Mouse (Mus musculus) midbrain, embryonic 15.5 days (tissue): ENCODE results near the gene H2-Q6. TPM values are rescaled to one million over a fixed set of nuclear protein-coding genes. Genes with fewer than 3 reads are reported as not detected.

ENCODE experiments used
- polyA plus RNA-seq: library from polyadenylated mRNA; unstranded; fragments of >200 nt; fragmentation: Nextera tagmentation; extraction: Ambion mirVana; gene quantifications from 2 replicates; pipeline ENCODE4 v1.2.1, GENCODE M21; 2015

The H2-Q6 gene
- polyA plus RNA-seq, 1 experiment from 2014 or later: 0.89 TPM

Other genes with a start within 250 kb of the H2-Q6 start
- gene Aif1, start 248.8 kb upstream of the H2-Q6 start, polyA plus RNA-seq: 7.3 and 8.2 TPM in 2 replicates
- gene Lst1, start 236.4 kb upstream of the H2-Q6 start, polyA plus RNA-seq: 7.6 and 9.2 TPM in 2 replicates
- gene Ltb, start 230.4 kb upstream of the H2-Q6 start, polyA plus RNA-seq: 0.58 and 0.78 TPM in 2 replicates
- gene Tnf, start 222.8 kb upstream of the H2-Q6 start, polyA plus RNA-seq: not detected in 2 replicates
- 0.32 and 0.69 TPM in 2 replicates for gene Lta, start 219.5 kb upstream of the H2-Q6 start, polyA plus RNA-seq
- gene Gm16181, start 204.0 kb upstream of the H2-Q6 start, polyA plus RNA-seq: 1.6 TPM in 1 of 2 replicates, not detected in the other
- gene Atp6v1g2, start 191.2 kb upstream of the H2-Q6 start, polyA plus RNA-seq: 94.4 and 100 TPM in 2 replicates
- gene Nfkbil1, start 189.1 kb upstream of the H2-Q6 start, polyA plus RNA-seq: 11.7 and 11.8 TPM in 2 replicates
- gene Ddx39b, start 183.1 kb upstream of the H2-Q6 start, polyA plus RNA-seq: 379 and 391 TPM in 2 replicates
- gene H2-D1, start 162.1 kb upstream of the H2-Q6 start, polyA plus RNA-seq: 93.4 and 105 TPM in 2 replicates
- 0.54 and 0.70 TPM in 2 replicates for gene H2-Q1, start 104.4 kb upstream of the H2-Q6 start, polyA plus RNA-seq
- 3.0 and 3.8 TPM in 2 replicates for gene H2-Q2, start 82.6 kb upstream of the H2-Q6 start, polyA plus RNA-seq
- gene H2-Q4, start 45.2 kb upstream of the H2-Q6 start, polyA plus RNA-seq: 0.88 and 1.3 TPM in 2 replicates
- 2.7 and 4.0 TPM in 2 replicates for gene H2-Q7, start 14.3 kb downstream of the H2-Q6 start, polyA plus RNA-seq
- 0.26 and 1.6 TPM in 2 replicates for gene H2-Q10, start 45.2 kb downstream of the H2-Q6 start, polyA plus RNA-seq
- 0.12 TPM in 1 of 2 replicates, not detected in the other for gene Pou5f1, start 81.2 kb downstream of the H2-Q6 start, polyA plus RNA-seq
- gene Tcf19, start 92.0 kb downstream of the H2-Q6 start, polyA plus RNA-seq: 10.8 and 13.1 TPM in 2 replicates
- 3.5 and 3.7 TPM in 2 replicates for gene Cchcr1, start 92.2 kb downstream of the H2-Q6 start, polyA plus RNA-seq
- gene Psors1c2, start 108.4 kb downstream of the H2-Q6 start, polyA plus RNA-seq: 0.56 and 0.96 TPM in 2 replicates
- gene Cdsn, start 127.3 kb downstream of the H2-Q6 start, polyA plus RNA-seq: 0.06 TPM in 2 replicates
- gene 2300002M23Rik, start 142.6 kb downstream of the H2-Q6 start, polyA plus RNA-seq: not detected in 2 replicates
- not detected in 2 replicates for gene Sfta2, start 176.7 kb downstream of the H2-Q6 start, polyA plus RNA-seq
- not detected in 2 replicates for gene Gm9573, start 201.8 kb downstream of the H2-Q6 start, polyA plus RNA-seq
- gene Mucl3, start 218.8 kb downstream of the H2-Q6 start, polyA plus RNA-seq: not detected in 2 replicates
- gene Vars2, start 242.7 kb downstream of the H2-Q6 start, polyA plus RNA-seq: 16.3 and 16.5 TPM in 2 replicates
- gene Gtf2h4, start 248.9 kb downstream of the H2-Q6 start, polyA plus RNA-seq: 27.6 and 29.5 TPM in 2 replicates